In genomic region chr1:43562002-43562666, GRCm38 (mm10) we compare ENCODE assay signal across 10 mouse cellular contexts.
A peak's percentile ranks its signal among the peaks of the same experiment; 100 is the strongest.
DNase-seq lines count a peak whose midpoint lies in the region; ATAC-seq lines count a peak whose summit lies in the region.
"Had no signal": no experiment of that assay in that cellular context is flagged by ENCODE, and none has a peak within 500 bp of the region (broad histone marks: within the 10 kb centered on the region; RNA-seq: fewer than 3 reads in every experiment).

No protein-coding gene starts in this region.

- peak; percentile 63 for DNase-seq in heart, adult 11 months
- no peak for DNase-seq in heart, postnatal 14 days
- DNase-seq in 416B (ENCODE audit: low read depth): peak; percentile 93
- peak; percentile 86 to 89 for DNase-seq in cerebellum, adult 18-20 months
- no peak for DNase-seq in urinary bladder, postnatal 25 days (ENCODE audit: low spot score)
- no peak for DNase-seq in kidney, adult 18-20 months
- DNase-seq in adrenal gland, adult 2 months: no peak
- DNase-seq: kidney, adult 11 months; liver had no signal

- intact Hi-C loops in heart, postnatal 14 days (cut with DNase I): no loop called here

- ATAC-seq in inflammation-experienced regulatory T-cells, adult 6 months: peak; percentile 74

Comparison
In these comparisons a context has a peak if more than half of its experiments do, and no peak if none do; other contexts are left out.
1. DNase-seq: peak in heart, adult 11 months (single experiment), 416B (single experiment) and cerebellum, adult 18-20 months (2 of 2); none in heart, postnatal 14 days (0 of 2), urinary bladder, postnatal 25 days (single experiment), kidney, adult 18-20 months (single experiment) and adrenal gland, adult 2 months (single experiment).